In the genomic region with DNA sequence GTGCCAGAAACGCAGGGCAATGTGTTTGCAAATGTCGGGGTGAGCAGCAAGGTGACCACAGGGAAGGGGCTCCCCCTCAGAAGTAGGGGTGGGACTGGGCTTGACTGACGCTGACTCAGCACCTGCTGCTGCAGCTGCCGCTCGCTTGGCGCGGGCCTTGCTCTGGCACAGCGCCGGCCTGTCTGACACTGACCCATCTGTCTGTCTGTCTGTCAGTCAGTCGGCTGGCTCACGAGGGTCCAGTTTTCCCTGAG, we compare ENCODE assay signal across 1 mouse cellular context.
TF ChIP-seq lines count a peak whose summit lies in the region.

No protein-coding gene starts in this region.

TF ChIP-seq in MEL, 35 proteins besides CTCF, POLR2A, EP300 and RAD21:
- peak; percentile 66; the same call in 1 of the 2 replicates for TF ChIP-seq TBP (IDR thresholded peaks at IDR 0.05; ENCODE audit: low read depth, low read length)
- TF ChIP-seq ETS1 (IDR thresholded peaks at IDR 0.05; ENCODE audit: low read depth, low read length) = peak; percentile 65; the same call in 1 of the 2 replicates
- TF ChIP-seq E2F4 (IDR thresholded peaks at IDR 0.05; ENCODE audit: borderline replicate concordance, low read depth, low read length) = no peak
- no peak for TF ChIP-seq ELF1 (IDR thresholded peaks at IDR 0.05; ENCODE audit: low read depth, low read length)
- no peak for TF ChIP-seq MYB (IDR thresholded peaks at IDR 0.05; ENCODE audit: low read depth, low read length)
- 0 out of 2 replicates have a peak, but pooled peaks have one; percentile 25 for TF ChIP-seq BHLHE40 (IDR thresholded peaks at IDR 0.05; ENCODE audit: borderline replicate concordance, low read depth, low read length)
- peak; percentile 96 for TF ChIP-seq MAFK (IDR thresholded peaks at IDR 0.05; ENCODE audit: borderline replicate concordance, low read depth, low read length)
- TF ChIP-seq TAL1 (IDR thresholded peaks at IDR 0.05; ENCODE audit: low read length) = no peak
- peak; percentile 46; the same call in 1 of the 2 replicates for TF ChIP-seq MXI1 (IDR thresholded peaks at IDR 0.05; ENCODE audit: low read depth, low read length)
- 0 out of 2 replicates have a peak, but pooled peaks have one; percentile 11 for TF ChIP-seq MYC (IDR thresholded peaks at IDR 0.05; ENCODE audit: low read depth, low read length)
- TF ChIP-seq ZC3H11A (IDR thresholded peaks at IDR 0.05; ENCODE audit: low read depth, low read length) = no peak
- TF ChIP-seq MEF2A (IDR thresholded peaks at IDR 0.05; ENCODE audit: extremely low read depth, insufficient replicate concordance, low read depth, low read length, poor library complexity, severe bottlenecking) = no peak
- peak; percentile 51 for TF ChIP-seq TCF12 (IDR thresholded peaks at IDR 0.05; ENCODE audit: low read depth, low read length)
- no peak for TF ChIP-seq UBTF (IDR thresholded peaks at IDR 0.05; ENCODE audit: borderline replicate concordance, insufficient read depth, low read depth, low read length)
- TF ChIP-seq RCOR1 (IDR thresholded peaks at IDR 0.05; ENCODE audit: low read depth, low read length) = peak; percentile 46; the same call in 1 of the 2 replicates
- no peak for TF ChIP-seq ZKSCAN1 (IDR thresholded peaks at IDR 0.05; ENCODE audit: low read depth, low read length)
- TF ChIP-seq HCFC1 (IDR thresholded peaks at IDR 0.05; ENCODE audit: low read depth, low read length) = peak; percentile 46; the same call in 1 of the 2 replicates
- TF ChIP-seq USF2 (IDR thresholded peaks at IDR 0.05; ENCODE audit: borderline replicate concordance in 1 of 2, insufficient read depth in 1 of 2, low read depth in 1 of 2, low read length in 2 of 2) = no peak
- no peak for TF ChIP-seq MAX (IDR thresholded peaks at IDR 0.05; ENCODE audit: low read length)
- no peak for TF ChIP-seq KAT2A (conservative IDR thresholded peaks at IDR 0.05; ENCODE audit: low read depth, low read length)
